Mouse (Mus musculus): ENCODE results near the gene Slc22a16.
"Not testable (repeated sequence)": the region's sequence is repeated elsewhere in the genome, so short reads cannot be mapped to it uniquely, and the experiment has no call there.

The Slc22a16 gene

GRCm38 (mm10) chr10:40570036-40570435 lies at the start of gene Slc22a16:
Gene Slc22a16 (plus strand): TSS chr10:40570336.
- DNase-seq = no peak

DNA sequence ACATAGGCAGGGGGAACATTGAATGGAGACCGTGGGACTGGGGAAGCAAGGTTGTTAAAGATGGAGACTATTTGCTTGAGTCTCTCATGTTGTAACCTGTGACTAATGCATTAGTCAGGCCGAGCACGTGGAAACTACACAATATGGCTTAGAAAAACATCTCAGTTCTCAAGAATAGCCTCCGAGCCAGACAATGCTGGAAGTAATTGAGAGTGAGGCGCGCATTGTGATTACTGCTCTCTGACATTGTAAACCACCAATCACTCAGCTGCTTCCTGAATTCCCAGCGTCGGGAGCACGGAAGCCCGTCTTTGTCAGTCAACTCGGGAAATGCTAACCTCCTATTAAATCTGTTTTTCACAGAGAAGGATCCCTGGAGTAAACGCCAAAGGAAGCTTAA lies 48.6 kb upstream of the Slc22a16 start:
- no peak for DNase-seq

- no peak for DNase-seq
These were observed 46.7 kb upstream of the Slc22a16 start for GRCm38 (mm10) chr10:40523312-40523975.

GRCm38 (mm10) chr10:40524032-40524806 lies 45.9 kb upstream of the Slc22a16 start:
- no peak for DNase-seq

DNA sequence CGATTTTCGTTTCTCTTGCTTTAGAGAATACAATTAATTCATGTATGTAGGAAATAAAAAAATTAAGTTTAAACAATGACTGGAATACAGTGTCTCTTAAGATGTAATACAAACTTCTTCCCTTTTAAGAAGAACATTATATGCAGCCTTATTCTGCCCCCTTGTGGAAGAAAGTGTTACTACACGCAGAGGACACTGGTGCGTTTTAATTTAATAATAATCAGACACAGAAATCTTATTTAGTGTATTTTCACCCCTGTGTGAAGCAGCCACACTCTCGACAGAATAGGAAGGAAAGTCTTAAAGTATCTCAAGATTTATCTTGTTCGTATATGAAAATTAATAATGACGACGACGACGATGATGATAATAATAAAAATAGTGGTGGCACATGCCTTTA lies 45.1 kb upstream of the Slc22a16 start:
- no peak for DNase-seq

DNA sequence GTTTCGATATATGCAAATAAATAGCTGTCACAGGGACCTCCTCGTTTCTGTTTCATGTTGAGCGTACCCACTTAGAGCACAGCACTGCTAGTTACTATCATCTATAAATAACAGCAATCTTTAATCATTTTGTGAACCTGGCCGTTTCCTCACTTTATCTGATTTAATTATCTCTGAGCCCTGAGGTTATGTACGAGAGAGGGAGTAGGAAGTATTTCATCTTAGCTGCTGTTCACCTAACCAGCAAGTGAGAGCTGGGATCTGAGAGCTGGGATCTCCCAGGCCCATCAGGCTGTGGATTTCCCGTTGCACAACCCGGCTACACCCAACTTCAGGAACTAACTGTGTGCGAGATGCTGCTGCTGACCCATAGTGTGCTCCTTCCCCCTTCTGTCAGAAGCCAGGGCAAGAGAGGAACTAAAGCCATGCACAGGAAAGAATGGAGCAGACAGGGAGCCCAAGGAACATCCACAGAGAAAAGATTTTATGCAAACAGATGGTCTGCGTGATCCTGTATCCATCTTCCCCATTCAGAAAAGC lies 44.5 kb upstream of the Slc22a16 start:
- DNase-seq = no peak

GRCm38 (mm10) chr10:40526301-40526761 lies 43.8 kb upstream of the Slc22a16 start:
- no peak for DNase-seq

GRCm38 (mm10) chr10:40526986-40527385 lies 43.1 kb upstream of the Slc22a16 start:
- no peak for DNase-seq

DNA sequence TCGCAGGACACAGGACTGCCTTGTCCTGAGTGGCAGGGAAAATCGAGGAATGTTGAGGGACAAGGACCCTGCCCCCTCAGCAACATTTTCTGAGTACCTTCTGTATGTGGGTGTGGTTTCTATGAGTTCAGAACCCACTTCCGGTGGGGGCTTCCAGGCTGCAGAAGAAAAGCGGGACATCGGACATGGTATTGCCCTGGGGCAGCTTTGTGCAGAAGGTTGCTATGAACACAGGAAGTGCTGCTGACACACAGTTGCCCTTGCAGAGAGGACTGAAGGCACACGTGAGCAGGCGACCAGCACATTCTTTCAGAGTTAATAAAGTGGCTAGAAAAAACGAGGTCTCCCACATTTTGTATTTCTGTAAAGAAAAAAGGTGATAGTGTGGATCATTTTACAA lies 42.6 kb upstream of the Slc22a16 start:
- DNase-seq = peak; percentile 47 to 73

- DNase-seq = no peak
These were observed 41.5 kb upstream of the Slc22a16 start for GRCm38 (mm10) chr10:40528668-40529067.

DNA sequence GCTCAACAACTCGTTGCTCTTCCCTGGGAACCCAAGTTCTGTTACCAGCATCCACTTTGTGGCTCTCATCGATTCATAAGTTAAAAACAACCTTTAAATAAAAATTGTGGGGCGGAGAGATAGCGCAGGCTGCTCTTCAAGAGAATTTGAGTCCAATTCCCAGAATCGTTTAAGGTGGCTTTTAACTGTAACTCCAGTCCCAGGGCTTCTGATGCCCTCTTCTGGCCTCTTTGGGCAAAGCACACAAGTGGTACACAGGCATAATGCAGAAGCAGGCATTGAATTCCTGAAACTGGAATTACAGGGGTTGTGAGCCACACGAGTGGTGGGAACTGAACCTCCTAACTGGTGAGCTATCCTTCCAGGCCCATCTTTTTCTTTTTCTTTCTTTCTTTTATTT lies 40.5 kb upstream of the Slc22a16 start:
- DNase-seq = peak in 1 of 2 experiments; percentile 58

DNA sequence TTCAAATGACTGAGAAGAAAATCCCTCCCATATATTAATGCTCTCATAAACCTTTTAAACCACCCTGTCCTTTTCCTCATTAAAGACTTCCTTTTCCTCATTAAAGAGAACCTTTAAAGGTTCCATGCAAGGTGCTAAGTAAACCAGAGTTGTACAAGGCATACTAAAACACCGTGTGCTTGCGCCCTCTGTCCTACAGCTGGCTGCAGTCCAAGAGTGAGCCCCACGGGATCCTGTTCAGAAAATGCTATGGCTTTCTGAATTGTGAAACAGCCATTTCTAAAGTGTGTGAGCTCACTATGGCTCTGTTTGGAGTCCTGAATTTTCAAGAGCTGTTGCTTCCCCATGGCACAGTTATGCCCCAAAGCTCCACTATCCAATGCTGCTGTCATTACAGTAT lies 39.5 kb upstream of the Slc22a16 start:
- DNase-seq = no peak

DNA sequence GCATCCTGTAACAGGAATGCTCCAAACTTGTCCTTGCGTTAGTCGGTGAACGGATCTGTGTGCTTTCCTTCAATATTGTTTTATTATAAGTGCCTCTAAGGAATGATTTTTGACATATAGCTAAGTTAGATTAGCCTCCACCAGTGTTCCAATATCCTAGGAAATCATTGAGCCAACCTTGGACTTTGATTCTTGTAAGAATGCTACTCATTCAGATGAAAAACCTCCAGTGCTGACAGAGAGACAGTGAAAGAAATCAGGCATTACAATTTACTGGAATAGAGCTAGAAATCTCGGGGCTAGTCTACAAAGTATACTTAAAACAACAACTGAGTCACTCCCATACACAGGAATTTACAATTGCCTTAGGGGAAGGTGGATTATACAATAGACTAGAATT lies 37.5 kb upstream of the Slc22a16 start:
- DNase-seq = not testable (repeated sequence)

DNA sequence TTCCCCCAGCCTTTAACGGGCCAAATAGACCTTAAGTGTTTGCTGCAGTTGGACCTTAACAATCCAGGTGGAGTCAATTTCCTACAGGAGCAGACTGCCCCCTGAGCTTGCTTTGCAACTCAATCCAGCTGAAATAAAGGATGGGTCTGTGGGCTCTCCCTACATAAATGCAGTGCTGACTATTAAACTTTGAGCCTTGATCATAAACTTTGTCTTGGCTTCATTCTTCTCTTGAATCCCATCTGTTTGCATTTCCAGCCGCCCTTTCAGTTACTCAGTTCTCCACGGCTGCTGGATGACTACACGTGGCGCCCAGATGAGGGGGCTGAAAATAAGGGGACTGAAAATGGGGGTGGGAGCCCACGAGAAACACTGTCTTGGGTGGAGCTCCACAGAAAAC lies 28.8 kb upstream of the Slc22a16 start:
- DNase-seq = no peak

DNA sequence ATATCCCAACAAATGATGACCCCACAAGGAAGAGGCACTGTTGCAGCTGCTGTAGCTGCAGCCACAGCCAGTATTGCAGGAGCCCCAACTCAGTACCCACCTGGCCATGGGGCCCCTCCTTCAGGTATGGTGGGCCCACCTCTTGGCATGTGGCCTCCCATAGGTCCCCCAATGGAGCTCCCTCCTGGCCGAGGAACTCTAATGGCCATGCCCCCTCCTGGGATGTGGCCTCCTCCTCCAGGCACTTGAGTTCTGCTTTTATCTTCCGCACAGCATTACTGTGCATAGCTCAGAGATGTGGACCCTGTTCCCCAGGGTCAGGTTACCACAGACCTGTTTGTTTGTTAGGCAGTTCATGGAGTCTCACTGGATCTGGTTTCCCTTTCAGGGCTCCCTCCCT lies 20.8 kb upstream of the Slc22a16 start:
- no peak for DNase-seq

- no peak for DNase-seq
These were observed 18.3 kb upstream of the Slc22a16 start for GRCm38 (mm10) chr10:40551801-40552200.

DNA sequence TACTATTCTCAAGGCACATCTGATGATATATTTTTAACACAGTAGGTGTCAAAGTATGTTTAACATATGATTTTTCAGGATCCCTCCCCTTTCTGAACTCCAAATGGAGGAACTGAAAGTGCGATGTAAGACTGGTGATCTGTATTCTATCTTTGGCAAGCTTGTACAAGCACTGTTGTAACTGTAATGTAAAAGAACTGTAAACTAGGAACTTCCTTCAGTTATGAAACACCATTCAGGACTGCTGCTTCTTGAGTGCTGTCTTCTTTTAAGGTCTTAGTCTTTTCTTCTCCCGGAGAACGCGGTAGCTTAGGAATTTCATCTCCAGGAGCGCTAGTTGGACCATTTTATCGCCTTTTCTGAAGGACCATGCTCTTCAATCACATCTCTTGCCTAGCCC lies 4.4 kb upstream of the Slc22a16 start:
- not testable (repeated sequence) for DNase-seq

- no peak for DNase-seq
These were observed 5.9 kb downstream of the Slc22a16 start for GRCm38 (mm10) chr10:40575912-40576634.

GRCm38 (mm10) chr10:40583584-40584255 lies 13.6 kb downstream of the Slc22a16 start:
- no peak for DNase-seq

GRCm38 (mm10) chr10:40592186-40592585 lies 22.1 kb downstream of the Slc22a16 start:
- DNase-seq = no peak

DNA sequence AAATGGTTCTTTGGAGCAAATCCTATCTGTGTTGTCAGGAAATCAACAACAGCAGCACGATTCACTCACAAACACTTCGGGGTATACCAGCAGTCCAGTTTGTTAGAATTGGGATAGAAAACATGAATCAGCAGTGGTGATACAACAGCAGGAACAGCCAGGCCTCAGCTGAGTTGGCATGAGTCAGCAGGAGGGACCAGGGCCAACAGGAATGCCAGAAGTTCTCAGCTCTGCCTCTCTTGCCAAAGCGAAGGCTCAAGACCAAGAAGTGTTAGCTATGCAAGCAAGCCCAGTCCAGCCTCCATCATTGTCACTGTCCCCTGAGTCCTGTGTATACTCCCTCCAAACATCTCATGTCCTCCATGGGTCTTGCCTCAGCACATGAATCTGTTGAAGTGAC lies 27.0 kb downstream of the Slc22a16 start:
- DNase-seq = no peak

DNA sequence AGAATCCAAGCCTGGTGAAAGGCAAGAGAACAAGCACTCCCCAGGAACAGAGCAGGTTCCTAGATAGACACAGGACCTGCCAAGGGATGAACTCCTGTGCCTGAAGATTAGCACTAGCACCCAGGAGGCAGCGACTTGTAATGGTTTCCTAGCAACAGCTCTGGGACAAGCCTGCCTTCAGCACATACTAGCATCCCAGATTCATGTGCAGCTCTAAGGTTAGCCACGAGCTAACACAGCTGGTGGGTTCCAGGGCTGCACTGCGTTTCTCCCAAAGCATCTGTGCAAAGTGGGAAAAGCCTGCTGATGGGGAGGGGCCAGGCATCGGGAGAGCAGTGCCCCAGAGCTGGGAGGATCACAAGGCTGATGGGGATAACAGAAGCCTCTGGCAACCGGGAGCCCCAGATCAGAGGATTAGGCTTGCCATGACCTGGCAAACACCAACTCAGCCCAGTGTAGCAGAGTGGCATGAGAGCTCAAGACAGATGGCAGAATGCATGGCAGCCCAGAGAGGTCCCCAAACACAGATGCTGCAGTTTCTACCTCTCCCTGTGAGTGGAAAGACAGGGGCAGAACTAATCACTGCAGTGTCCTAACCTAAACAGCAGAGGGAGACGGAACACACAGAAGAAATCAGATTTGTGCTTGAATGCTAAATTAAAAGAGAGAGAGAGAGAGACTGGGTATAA lies 34.7 kb downstream of the Slc22a16 start:
- no peak for DNase-seq

Data from thymus, adult 18-20 months (tissue).